Mouse (Mus musculus) E14TG2a.4 (cell line): ENCODE measurements around the gene Rsph3a.
"Not testable (repeated sequence)": the region's sequence is repeated elsewhere in the genome, so short reads cannot be mapped to it uniquely, and the experiment has no call there.

Experiments
- CTCF ChIP-seq: conservative IDR thresholded peaks from 2 replicates; pipeline ENCODE4 v1.5.1; 2014; ENCODE audit warnings: low read length
- NANOG ChIP-seq: IDR thresholded peaks from 2 replicates; pipeline ENCODE4 v1.6.1; 2014; ENCODE audit warnings: borderline replicate concordance, low read length, mixed read lengths

- TF ChIP-seq CTCF, NANOG: not testable (repeated sequence)
Measured at GRCm38 (mm10) chr17:7964398-7964797, 19.0 kb downstream of the Rsph3a start.
